Comparison of ENCODE assay signal across 7 mouse cellular contexts in the genomic region with DNA sequence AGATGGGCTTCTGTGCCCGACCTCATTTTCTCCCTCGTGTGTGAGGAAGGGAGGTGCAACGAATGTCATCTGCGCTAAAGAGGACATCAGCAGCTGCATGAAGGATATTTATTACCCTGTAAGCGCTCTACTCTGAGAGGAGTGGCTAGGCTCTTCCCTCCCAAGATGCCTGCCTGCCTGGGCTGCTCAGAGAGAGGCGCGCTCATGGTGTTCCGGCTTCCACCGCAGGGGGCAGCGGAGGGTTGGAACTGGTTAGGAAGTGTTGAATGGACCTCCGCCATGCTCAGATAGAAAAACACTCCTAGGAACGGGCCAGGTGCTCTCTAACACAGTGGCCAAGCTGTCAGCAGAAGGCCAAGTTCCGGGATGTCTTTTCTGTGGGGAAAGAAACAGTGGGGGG. TPM values are rescaled to one million over a fixed set of nuclear protein-coding genes. Genes with fewer than 3 reads are reported as not detected.
DNase-seq lines count a peak whose midpoint lies in the region; ATAC-seq lines count a peak whose summit lies in the region.

No protein-coding gene starts in this region.

- peak overlapping the region; percentile 55 for H3K4me2 ChIP-seq in forebrain, embryonic 13.5 days
- H3K4me2 ChIP-seq in hindbrain, embryonic 12.5 days (replicated peaks), result peak overlapping the region; percentile 40

- no peak overlapping the region for H3K27ac ChIP-seq in forebrain, embryonic 13.5 days
- no peak overlapping the region for H3K27ac ChIP-seq in hindbrain, embryonic 12.5 days

- 4% methylated on average over 13 of the region's 13 CpGs for WGBS in forebrain, embryonic 13.5 days
- WGBS in hindbrain, embryonic 12.5 days, result 8% methylated on average over 13 of the region's 13 CpGs

- peak; percentile 96 for DNase-seq in ZHBTc4 (ENCODE audit: low read depth, low spot score)
- DNase-seq in cerebellum, adult 11 months, result peak; percentile 85
- peak; percentile 89 to 91 for DNase-seq in layer of hippocampus, postnatal 10 days (ENCODE audit: low spot score in 2 of 2)
- DNase-seq in lung, postnatal 25 days (ENCODE audit: low spot score), result peak; percentile 43
- peak; percentile 87 to 89 for DNase-seq in right cerebral cortex, postnatal 10 days (ENCODE audit: low spot score in 2 of 2)

- no peaks in the 10 kb centered on the region for H3K9me3 ChIP-seq in forebrain, embryonic 13.5 days (replicated peaks)
- no peaks in the 10 kb centered on the region for H3K9me3 ChIP-seq in hindbrain, embryonic 12.5 days (replicated peaks)

- H3K36me3 ChIP-seq in forebrain, embryonic 13.5 days (ENCODE audit: poor library complexity, severe bottlenecking), result no peaks in the 10 kb centered on the region
- no peaks in the 10 kb centered on the region for H3K36me3 ChIP-seq in hindbrain, embryonic 12.5 days

- 0 out of 2 replicates have a peak, but pooled peaks cover 2% of the 10 kb centered on the region for H3K27me3 ChIP-seq in forebrain, embryonic 13.5 days
- H3K27me3 ChIP-seq in hindbrain, embryonic 12.5 days, result no peaks in the 10 kb centered on the region

- no peaks in the 10 kb centered on the region for H3K4me1 ChIP-seq in forebrain, embryonic 13.5 days
- H3K4me1 ChIP-seq in hindbrain, embryonic 12.5 days, result peaks cover 6% of the 10 kb centered on the region; the same call in 1 of the 2 replicates

- peak overlapping the region; percentile 34 for H3K4me3 ChIP-seq in forebrain, embryonic 13.5 days
- peak overlapping the region; percentile 14 for H3K4me3 ChIP-seq in hindbrain, embryonic 12.5 days

- peak overlapping the region; percentile 48; the same call in 1 of the 2 replicates for H3K9ac ChIP-seq in forebrain, embryonic 13.5 days
- H3K9ac ChIP-seq in hindbrain, embryonic 12.5 days, result no peak overlapping the region

- ATAC-seq in forebrain, embryonic 13.5 days, result peak; percentile 92
- ATAC-seq in hindbrain, embryonic 12.5 days (ENCODE audit: low FRiP score), result peak; percentile 87

RNA-seq across cellular contexts. Expression of gene Pla2g5, which starts 3.6 kb away (rescaled TPM):
- 0.26 and 0.42 TPM in 2 replicates for polyA plus RNA-seq in forebrain, embryonic 13.5 days (2015; fragmentation: Nextera tagmentation; extraction: Ambion mirVana)
- polyA plus RNA-seq in hindbrain, embryonic 12.5 days (2016; fragmentation: Nextera tagmentation; extraction: Ambion mirVana), result not detected in 2 replicates
- 1 to 10 TPM in 1 of 2 experiments, under 1 TPM in 1; 0.65 to 2.1 TPM for total RNA-seq in layer of hippocampus, postnatal 10 days (2021)

RNA-seq across cellular contexts. Expression of gene Gm13030, which starts 14.0 kb away (rescaled TPM):
- polyA plus RNA-seq in forebrain, embryonic 13.5 days (2015; fragmentation: Nextera tagmentation; extraction: Ambion mirVana), result not detected in 2 replicates
- polyA plus RNA-seq in hindbrain, embryonic 12.5 days (2016; fragmentation: Nextera tagmentation; extraction: Ambion mirVana), result not detected in 2 replicates
- total RNA-seq in layer of hippocampus, postnatal 10 days (2021), result not detected

RNA-seq across cellular contexts. Expression of gene Pla2g2e, which starts 18.0 kb away (rescaled TPM):
- polyA plus RNA-seq in forebrain, embryonic 13.5 days (2015; fragmentation: Nextera tagmentation; extraction: Ambion mirVana), result not detected in 2 replicates
- polyA plus RNA-seq in hindbrain, embryonic 12.5 days (2016; fragmentation: Nextera tagmentation; extraction: Ambion mirVana), result not detected in 2 replicates
- total RNA-seq in layer of hippocampus, postnatal 10 days (2021), result not detected

RNA-seq across cellular contexts. Expression of gene Otud3, which starts 54.0 kb away (rescaled TPM):
- 2.5 and 3.6 TPM in 2 replicates for polyA plus RNA-seq in forebrain, embryonic 13.5 days (2015; fragmentation: Nextera tagmentation; extraction: Ambion mirVana)
- polyA plus RNA-seq in hindbrain, embryonic 12.5 days (2016; fragmentation: Nextera tagmentation; extraction: Ambion mirVana), result 3.3 and 4.0 TPM in 2 replicates
- total RNA-seq in layer of hippocampus, postnatal 10 days (2021), result 10 to 100 TPM; 12.3 to 13.1 TPM

Comparison
In these comparisons a context has a peak if more than half of its experiments do, and no peak if none do; other contexts are left out.
1. DNase-seq: peak in every context shown above with its lines; median percentile 96 in ZHBTc4; 90 in layer of hippocampus, postnatal 10 days; 88 in right cerebral cortex, postnatal 10 days; 85 in cerebellum, adult 11 months; 43 in lung, postnatal 25 days.